Mouse (Mus musculus) common myeloid progenitor, adult 5-6 weeks (primary cell): ENCODE results near the gene Zkscan4. TPM values are rescaled to one million over a fixed set of nuclear protein-coding genes. Genes with fewer than 3 reads are reported as not detected.
"Not testable (repeated sequence)": the region's sequence is repeated elsewhere in the genome, so short reads cannot be mapped to it uniquely, and the experiment has no call there.

Experiments
- ATAC-seq: replicated peaks from 2 replicates; pipeline ENCODE4 v1.8.0; 2016; ENCODE audit warnings: low read depth, mild to moderate bottlenecking, moderate TSS enrichment, inconsistent platforms; ENCODE audit not compliant: poor library complexity, severe bottlenecking
- total RNA-seq: library from RNA; stranded (forward); fragments of 200-1000, 187-1606 nt; gene quantifications from 2 replicates; pipeline ENCODE4 v1.2.3, GENCODE M21; 2017

Zkscan4 gene
- total RNA-seq, result 0.73 and 1.4 TPM in 2 replicates

DNA sequence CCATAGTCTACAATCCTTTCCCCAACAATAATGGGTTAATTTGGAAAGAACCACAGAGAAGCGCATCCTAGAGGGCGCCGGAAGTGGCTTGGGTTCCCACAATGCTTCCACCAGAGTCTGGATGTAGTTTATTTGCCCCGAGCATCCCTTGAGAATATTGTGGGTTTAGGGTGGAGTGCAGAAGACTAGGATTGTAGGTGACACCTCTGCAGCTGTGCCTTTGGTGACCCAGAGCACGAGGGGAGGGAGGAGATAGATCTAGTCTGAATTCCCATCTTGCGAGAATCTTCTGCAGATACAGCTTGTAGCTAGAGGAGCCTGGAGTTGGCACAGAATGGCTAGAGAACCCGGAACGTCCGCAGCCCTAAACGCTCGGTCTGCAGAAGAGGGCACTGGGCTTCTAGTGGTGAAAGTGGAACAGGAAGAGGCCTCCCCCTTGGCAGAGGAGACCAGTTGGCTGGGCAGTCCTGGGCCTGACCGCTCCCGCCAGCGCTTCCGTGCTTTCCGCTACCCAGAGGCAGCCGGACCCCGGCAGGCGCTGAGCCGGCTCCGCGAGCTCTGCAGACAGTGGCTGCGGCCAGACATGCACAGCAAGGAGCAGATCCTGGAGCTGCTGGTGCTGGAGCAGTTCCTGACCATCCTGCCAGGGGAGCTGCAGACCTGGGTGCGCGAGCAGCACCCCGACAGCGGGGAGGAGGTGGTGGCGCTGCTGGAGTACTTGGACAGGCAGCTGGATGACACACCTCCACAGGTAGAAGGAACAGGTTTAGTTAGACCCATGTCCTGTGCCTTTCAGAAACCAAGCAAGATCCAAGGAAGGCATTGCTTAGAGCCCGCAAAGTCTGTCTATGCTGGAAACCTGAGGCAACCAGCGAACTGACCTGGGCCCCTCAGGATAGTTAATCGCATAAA, at the start of gene Zkscan4, which contains the start of gene Gm10065:
Gene Zkscan4, plus strand, starts transcription at position 149 of the 912 bp plus-strand sequence.
Gene Gm10065, minus strand, starts transcription at position 683 of the 912 bp plus-strand sequence.
- peak; percentile 75 for ATAC-seq

DNA sequence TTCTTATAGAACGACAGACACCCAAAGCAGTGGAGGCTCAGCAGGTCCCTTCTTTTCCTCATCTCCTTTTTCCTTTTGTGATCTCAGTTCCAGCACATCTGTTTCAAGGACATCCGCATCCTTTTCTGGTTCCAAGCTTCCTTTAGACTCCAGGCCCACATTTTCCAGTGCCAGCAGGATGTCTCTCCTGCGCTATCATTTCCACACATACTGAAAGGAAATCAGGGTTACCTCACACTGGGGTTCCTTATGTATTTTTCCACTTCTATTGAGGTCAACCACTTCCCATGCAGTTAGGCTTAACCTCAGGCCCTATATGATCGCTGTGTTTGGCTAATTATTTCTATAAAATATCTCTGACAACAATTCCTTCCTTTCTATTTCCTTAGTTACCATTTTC, 43.2 kb upstream of the Zkscan4 start:
- ATAC-seq, result no peak

DNA sequence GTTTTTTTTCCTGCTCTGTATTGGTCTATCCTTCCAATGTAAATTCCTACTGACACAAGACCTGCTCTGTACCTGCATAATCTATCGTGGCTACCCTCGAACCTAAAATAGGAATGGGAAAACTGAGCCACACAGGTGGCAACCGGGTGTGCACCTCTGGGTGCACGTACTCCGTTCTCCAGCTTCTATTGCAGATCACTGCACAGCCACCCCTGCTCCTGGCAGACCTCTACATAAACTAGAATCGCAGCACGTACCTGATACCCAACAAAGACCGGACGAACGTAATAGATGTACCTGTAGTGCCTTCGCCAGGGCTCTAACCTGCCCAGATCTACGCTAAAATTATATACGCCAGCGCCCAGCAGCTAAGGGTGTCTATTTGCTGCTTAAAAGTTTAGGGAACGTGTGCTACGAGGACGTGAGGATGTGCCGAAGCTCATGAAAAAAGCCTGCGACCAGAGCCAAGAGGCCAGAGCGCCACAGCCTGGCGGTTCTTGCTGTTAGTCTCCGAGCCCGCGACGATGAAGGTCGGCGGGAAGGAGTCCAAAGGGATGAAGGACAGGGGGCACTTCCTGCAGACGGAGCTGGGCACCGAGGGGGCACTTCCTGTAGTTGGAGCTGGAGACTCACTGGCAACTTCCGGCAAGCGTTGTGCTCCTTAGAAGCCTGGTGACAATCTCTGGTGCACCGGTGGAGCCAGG, 38.1 kb upstream of the Zkscan4 start, which contains the start of gene Pgbd1:
Gene Pgbd1, minus strand, starts transcription at position 556 of the 704 bp plus-strand sequence.
- peak; percentile 95 for ATAC-seq

DNA sequence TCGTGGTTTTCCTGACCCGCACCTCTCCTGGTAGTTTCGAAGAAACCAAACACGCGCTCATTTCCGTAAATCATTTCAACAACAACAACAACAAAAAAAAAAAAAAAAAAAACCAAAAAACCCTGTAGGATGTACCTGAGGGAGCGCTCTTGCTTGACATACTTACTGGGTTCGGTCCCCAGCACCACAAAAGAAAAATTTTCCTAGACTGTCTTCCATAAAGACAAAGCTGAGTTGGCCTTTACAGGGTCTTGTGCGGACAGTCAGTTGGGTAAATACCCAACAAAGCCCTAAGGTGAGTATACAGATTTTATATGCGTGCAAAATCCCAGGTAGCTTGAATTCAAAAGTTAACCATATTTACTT, 37.5 kb upstream of the Zkscan4 start:
- no peak for ATAC-seq

DNA sequence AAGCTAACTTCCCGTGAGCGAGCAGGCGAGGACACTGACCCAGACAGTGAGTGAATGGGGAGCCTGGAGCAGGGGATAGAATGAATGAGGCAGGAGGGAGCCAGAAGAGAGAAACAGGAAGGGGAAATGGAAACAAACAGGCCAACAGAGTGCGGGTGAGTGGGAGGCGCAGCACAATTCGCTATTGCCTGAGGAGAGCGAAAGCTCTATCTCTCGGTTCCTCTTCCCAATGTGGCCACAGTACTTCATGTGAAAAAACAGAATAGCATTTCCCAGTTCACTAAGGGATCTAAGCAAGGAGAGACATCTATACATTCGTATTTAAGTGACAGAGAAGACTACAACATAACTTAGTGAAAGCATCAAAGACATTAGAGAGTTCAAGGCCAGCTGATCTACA, 31.9 kb upstream of the Zkscan4 start:
- no peak for ATAC-seq

DNA sequence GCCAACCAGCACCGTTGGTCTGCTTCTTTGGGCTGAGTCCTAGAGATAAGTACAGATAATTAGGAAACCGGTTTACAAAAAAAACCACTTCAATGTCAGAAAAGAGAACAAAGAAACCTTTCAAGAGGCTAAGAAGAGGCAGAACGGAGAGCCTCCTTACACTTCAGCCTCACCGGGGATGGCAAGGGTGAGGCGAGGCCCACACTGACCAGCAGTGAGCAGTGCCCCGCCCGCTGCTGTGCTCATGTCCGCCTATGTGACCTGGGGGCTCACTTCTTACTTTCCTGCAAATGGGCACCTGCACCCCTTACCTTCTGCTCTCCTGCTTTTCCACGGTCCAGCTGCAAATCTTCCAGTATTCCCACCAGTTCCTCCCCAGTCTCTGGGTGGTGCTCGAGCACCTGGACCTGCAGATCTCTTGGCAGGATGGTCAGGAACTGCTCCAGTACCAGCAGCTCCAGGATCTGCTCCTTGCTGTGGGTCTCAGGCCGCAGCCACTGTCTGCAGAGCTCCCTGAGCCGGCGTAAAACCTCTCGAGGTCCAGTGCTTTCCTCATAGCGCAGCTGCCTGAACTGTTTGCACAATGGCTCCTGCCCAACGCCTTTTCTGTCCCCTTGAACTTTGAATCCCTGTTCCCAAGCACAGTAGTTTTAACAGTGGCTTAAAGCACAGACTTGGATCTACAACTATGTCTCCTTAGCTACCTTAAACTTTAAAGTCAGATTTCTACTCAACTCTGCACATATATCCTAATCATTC, 30.7 kb upstream of the Zkscan4 start:
- no peak for ATAC-seq

DNA sequence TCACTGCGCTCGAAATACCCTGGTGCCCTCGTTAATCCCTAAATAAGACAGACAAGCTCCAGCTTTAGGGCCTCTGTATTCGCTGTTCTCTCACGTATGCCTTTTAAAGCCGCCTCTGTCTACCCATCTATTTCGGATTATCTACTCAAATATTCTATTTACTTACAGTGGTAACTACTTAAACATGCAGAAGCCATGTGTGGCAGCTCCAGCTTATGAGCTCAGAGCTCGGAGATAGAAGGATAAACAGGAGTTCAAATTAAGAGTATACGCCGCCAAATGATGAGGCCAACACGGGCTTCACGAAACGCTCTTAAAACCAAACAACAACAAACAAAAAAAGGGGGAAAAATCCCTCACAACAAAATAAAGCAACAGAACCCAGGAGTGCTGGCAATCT, 25.7 kb upstream of the Zkscan4 start:
- 0 out of 2 replicates have a peak, but pooled peaks have one; percentile 4 for ATAC-seq

DNA sequence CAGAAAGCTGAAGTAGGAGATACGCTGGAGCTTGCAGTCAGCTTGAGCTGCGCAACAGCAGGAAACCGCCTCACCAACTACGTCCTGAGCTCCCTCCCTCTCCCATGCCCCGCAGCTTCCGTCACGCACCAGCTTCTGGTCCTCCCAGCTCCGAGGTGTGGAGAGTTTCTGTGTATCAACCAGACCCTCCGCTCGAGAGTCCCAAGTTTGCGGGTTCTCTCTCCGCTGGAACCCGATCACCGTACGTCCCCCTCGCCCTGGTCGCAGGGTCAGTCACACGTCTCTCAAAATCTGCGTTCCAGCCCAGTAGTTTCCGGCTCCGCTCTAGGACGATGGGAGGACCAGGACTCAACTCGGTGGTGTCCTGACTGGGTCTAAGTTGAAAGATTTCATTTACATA, 25.3 kb upstream of the Zkscan4 start, which contains the start of gene Zscan26:
Gene Zscan26, minus strand, starts transcription at position 282 of the 400 bp plus-strand sequence.
- ATAC-seq, result peak; percentile 98

DNA sequence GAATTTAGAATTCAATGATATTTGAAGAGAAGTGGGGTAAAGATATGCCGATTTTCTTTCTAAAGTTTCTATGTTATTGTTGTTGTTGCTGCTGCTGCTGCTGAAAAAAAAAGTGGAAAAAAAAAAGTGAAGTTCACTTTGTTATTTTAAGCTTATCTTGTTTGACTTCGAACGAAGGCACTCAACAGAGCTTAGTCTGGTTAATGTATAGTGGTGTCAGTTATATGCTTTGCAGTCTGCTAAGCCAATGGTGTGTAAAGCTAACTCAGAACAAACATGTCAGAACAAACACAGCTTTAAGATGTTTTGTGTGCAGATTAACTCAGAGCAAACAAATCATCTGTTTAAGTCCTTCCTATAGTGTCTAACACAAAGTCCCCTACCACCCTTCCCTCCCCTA, 24.6 kb upstream of the Zkscan4 start:
- ATAC-seq, result no peak

DNA sequence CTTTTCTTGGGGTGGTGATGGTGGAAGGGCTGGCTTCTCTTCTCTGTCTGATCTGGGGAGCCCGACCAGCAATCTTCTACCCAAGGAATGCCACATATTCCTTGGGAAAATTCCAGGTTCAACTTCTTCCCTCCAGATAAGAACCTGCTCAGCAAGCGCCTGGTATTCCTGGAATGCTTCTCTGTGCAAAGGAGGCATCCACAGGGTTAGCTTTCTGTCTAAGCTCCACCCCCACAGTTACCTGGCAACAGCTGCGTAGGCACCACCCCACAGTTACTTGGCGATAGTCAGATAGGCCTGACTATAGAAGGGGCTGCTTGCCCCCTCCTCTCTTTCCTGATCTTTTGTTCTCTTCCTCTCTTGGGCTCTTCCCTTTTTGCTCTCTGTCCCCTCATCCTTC, 22.4 kb upstream of the Zkscan4 start:
- ATAC-seq, result no peak

DNA sequence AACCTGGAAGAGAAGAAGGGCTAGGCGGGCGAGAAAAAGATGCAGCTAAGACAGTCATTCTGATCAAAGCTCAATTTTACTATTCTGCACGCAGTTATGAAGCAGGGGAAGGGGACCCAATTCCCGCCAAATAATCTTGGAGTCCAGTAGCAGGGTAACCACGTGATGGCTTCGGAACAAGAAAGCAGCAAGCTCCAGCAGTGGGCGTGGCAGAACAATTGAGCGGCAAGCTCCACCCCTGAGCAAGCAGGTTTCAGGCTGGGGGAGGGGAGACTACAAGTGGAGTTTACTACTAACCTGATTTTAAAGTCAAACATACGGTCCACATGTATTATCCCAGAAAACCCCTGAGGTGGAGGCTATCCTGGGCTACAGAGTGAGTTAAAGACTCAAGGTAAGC, 16.2 kb upstream of the Zkscan4 start:
- not testable (repeated sequence) for ATAC-seq

DNA sequence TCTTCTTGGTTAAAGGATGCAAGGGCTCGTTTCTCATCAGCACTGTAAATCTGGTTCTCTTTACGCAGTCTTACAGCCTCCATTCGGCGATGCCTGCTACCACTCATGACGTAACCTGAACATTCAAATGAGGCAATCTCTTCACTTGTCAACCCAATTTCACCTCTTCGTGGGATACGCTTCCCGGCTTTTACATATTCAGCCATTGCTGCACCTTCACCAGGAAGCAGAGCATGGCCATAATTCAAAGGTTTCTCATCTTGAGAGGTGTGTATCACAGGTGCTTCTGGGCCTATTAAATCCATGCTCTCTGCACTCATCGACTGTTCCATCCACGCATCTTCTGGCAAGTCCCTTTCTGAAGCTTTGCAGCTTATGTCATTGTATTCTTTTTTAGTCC, 11.4 kb upstream of the Zkscan4 start:
- ATAC-seq, result no peak

DNA sequence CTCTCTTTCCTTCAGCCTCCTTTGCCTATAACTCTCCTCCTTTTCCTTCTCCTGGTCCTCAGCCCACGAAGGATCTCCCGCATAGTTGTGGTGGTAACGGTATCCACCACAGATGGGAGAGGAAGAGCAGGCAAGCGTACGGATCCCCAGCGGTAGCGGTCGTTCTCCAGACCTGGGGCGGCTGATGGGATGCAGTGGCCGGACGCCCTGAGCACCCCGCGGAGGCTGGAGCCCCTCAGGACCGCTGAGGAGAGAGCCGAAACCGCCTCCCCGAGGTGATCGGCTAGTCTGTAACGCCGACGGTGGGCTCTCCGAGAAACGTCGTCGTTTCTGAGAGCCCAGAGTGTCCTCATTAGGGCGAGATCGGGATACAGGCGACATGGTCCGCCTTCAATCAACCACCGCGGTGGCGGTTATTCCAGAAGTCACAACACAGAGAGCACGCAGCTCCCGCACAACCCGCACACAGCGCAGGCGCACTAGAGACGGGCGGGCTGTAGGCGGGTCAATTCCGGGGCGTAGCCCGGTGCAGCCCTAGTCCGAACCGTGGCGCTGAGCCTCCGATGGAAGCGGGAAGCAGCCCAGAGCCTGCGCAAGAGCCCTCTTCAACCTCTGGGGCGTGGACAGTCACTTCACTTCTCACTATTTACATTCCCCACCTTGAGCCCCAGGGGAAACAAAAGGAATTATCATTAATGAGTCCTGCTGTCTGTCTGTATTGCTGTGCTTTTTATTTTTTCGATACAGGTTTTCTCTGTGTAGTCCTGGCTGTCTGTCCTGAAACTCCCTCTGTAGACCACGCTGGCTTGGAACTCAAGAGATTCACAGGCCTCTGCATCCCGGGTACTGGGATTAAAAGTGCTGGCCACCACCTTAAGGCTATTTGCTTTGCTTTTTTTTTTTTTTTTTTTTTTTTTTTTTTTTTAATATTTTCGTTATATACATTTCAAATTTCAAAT, 10.4 kb upstream of the Zkscan4 start, which contains the start of gene Nkapl:
Gene Nkapl, minus strand, starts transcription at position 449 of the 959 bp plus-strand sequence.
- ATAC-seq, result peak; percentile 97

DNA sequence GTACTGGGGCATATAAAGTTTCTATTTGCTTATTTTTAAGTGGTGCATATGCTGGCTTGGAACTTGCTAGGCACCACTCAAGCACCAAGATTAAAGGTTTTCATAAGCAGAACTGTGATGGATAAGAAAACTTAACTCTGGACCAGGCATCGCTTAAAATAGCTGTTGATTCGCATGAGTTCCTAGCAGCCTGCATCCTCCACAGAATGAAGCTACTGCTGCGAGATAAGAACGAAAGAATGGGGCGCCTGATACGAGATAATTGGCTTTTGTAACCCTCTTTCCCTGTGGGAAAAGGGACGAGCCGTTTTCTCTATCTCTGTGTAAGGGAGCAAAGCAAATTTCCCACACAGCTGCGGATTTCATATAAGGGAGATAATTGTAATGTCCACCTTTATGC, 9.6 kb upstream of the Zkscan4 start:
- no peak for ATAC-seq

DNA sequence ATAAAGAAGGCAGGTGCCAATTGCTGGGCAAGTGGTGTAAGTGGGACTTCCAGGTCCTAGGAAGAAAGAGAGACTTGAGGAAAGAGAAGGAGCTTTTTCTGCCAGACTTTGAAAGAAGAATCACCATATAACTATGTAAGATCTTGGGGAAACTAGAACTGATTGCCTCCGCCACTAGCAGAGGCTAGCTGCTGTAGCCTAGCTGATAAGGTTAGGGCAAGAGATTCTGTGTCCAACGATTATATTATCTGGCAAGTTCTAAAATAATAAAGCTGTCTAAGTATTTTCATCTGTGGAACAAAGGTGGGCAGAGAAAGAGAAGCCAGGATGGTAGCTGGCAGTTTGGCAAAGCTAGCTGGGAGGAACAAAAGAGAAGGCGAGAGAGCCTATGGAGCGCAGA, 6.3 kb upstream of the Zkscan4 start:
- ATAC-seq, result no peak

DNA sequence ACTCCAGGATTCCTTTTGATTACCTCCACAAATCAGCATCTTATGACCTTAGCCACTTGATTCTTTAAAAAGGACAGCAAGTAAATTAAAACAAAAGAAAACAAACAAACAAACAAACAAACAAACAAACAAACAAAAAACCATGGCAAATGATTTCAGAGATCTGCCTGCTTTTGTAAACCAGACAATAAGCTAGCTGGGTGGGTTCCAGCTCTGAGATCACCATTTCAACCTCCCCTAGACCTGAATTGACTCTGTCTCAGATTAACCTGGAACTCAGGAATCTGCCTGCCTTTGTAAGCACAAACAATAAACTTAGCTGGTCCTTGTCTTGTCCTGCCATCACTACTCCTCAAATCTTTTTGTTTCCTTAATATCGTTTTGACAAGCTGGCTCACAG, 8.2 kb downstream of the Zkscan4 start:
- ATAC-seq, result no peak

DNA sequence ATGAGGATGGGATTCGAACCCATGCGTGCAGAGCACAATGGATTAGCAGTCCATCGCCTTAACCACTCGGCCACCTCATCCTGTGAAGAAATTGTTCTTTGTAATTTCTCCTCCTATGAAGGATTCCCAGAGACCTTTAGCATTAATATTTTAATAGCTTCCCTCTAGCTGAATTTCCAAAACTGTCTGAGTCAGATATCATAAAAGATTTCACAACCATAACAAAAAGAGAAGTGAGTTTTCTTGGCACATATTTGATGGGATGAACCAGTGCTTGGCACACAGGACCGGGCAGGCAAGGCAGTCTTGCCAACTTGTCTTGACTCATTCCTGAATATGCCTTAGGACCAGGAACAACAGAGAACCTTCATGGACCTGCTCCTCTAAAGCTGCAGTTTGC, 14.1 kb downstream of the Zkscan4 start:
- no peak for ATAC-seq

DNA sequence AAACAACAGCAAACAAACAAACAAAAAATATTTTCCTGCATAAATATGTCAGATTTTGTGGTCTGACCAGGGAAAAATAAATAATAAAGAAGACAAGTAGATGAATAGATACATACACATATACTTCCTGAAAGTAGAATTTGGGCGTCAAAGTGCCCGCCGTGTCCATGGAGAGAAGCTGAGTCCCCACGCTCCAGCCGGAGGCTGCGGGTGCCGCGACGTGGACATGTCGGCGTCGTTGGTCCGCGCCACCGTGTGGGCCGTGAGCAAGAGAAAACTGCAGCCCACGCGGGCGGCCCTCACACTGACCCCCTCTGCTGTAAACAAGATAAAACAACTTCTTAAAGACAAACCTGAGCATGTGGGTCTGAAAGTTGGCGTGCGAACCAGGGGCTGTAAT, 16.4 kb downstream of the Zkscan4 start, which contains the start of gene AK157302:
Gene AK157302, plus strand, starts transcription at position 144 of the 400 bp plus-strand sequence.
- ATAC-seq, result no peak

DNA sequence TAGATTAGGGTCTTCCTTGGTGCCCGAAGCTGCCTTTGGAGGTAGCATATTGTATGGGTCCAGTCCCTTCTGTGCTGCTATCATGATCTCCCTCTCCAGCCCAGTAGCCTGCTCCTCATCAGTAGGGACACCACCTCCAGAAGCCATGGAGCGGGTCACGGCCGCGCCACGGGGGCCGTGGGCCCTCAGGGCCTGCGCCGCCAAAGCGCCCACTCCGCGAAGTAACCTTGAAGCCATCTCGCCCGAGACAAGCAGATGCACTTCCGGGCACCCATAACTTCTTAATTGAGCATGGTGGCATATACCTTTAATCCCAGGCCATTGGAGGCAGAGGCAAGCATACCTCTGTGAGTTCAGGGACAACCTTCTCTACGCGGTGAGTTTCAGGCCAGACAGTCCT, 22.5 kb downstream of the Zkscan4 start, which contains the start of gene Gm11273:
Gene Gm11273, minus strand, starts transcription at position 237 of the 400 bp plus-strand sequence.
- ATAC-seq, result 0 out of 2 replicates have a peak, but pooled peaks have one; percentile 31
